Mouse (Mus musculus) ovary, postnatal 10 days (tissue): ENCODE data around the gene Six2.
"Not testable (repeated sequence)": the region's sequence is repeated elsewhere in the genome, so short reads cannot be mapped to it uniquely, and the experiment has no call there.

Experiments
- DNase-seq: peaks from one replicate; pipeline ENCODE4 v3.0.0; 2022; ENCODE audit warnings: low spot score

The Six2 gene

GRCm38 (mm10) chr17:85690323-85690968 lies 2.4 kb upstream of the Six2 start:
- no peak for DNase-seq

- DNase-seq = no peak
These were observed 1.8 kb upstream of the Six2 start for GRCm38 (mm10) chr17:85689807-85690319.

- no peak for DNase-seq
These were observed 1.1 kb upstream of the Six2 start for GRCm38 (mm10) chr17:85688911-85689806.

GRCm38 (mm10) chr17:85687421-85688235 lies 446 bp downstream of the Six2 start:
- no peak for DNase-seq

- no peak for DNase-seq
These were observed 1.3 kb downstream of the Six2 start for GRCm38 (mm10) chr17:85686476-85687420.

GRCm38 (mm10) chr17:85685689-85686281 lies 2.3 kb downstream of the Six2 start:
- DNase-seq = no peak

GRCm38 (mm10) chr17:85684841-85685688 lies 3.0 kb downstream of the Six2 start:
- DNase-seq = no peak

- not testable (repeated sequence) for DNase-seq
These were observed 3.6 kb downstream of the Six2 start for GRCm38 (mm10) chr17:85684436-85684835.

GRCm38 (mm10) chr17:85683984-85684307 lies 4.1 kb downstream of the Six2 start:
- no peak for DNase-seq

GRCm38 (mm10) chr17:85683111-85683983 lies 4.7 kb downstream of the Six2 start:
- DNase-seq = no peak

GRCm38 (mm10) chr17:85682181-85682710 lies 5.8 kb downstream of the Six2 start:
- no peak for DNase-seq

GRCm38 (mm10) chr17:85681741-85682140 lies 6.3 kb downstream of the Six2 start:
- no peak for DNase-seq

GRCm38 (mm10) chr17:85680851-85681550 lies 7.1 kb downstream of the Six2 start:
- no peak for DNase-seq

- DNase-seq = no peak
These were observed 7.8 kb downstream of the Six2 start for GRCm38 (mm10) chr17:85680116-85680850.

- no peak for DNase-seq
These were observed 8.4 kb downstream of the Six2 start for GRCm38 (mm10) chr17:85679651-85680050.

GRCm38 (mm10) chr17:85664618-85665320 lies 23.3 kb downstream of the Six2 start:
- DNase-seq = no peak

- no peak for DNase-seq
These were observed 23.9 kb downstream of the Six2 start for GRCm38 (mm10) chr17:85664202-85664601.
